Mouse (Mus musculus): ENCODE measurements at regions not wholly inside any gene's neighbourhood (a gene's known extent, or its start where the extent isn't known, plus 50 kb on each side); places are given as distances from the start of the nearest gene placed in this dataset.

- no peak for DNase-seq (ENCODE audit: low spot score)
Measured at GRCm38 (mm10) chr7:125354956-125355355, 89.5 kb upstream of the Kdm8 start.

GRCm38 (mm10) chr7:125358016-125358415, 86.5 kb upstream of the Kdm8 start:
- H3K36me3 ChIP-seq (replicated peaks; ENCODE audit: control insufficient read depth, insufficient read depth) = no peaks in the 10 kb centered on the region
- no peak overlapping the region for H3K4me3 ChIP-seq (replicated peaks; ENCODE audit: low read length)
- H3K9me3 ChIP-seq (ENCODE audit: control insufficient read depth, low read length) = no peaks in the 10 kb centered on the region
- DNase-seq (ENCODE audit: low spot score) = no peak
- no peaks in the 10 kb centered on the region for H3K27me3 ChIP-seq (ENCODE audit: control insufficient read depth, insufficient read depth, low read length)
- no peak overlapping the region for H3K4me2 ChIP-seq (replicated peaks)
- H3K9ac ChIP-seq = no peak overlapping the region
- H3K4me1 ChIP-seq (replicated peaks; ENCODE audit: control insufficient read depth, insufficient read depth, low read length) = no peaks in the 10 kb centered on the region
- ATAC-seq (ENCODE audit: low FRiP score) = no peak
- H3K27ac ChIP-seq = no peak overlapping the region
- 39% methylated on average over 4 of the region's 4 CpGs for WGBS

More at GRCm38 (mm10) chr7:125354956-125355355, 89.5 kb upstream of the Kdm8 start:
- ATAC-seq (ENCODE audit: low FRiP score) = no peak
- H3K4me3 ChIP-seq (replicated peaks; ENCODE audit: low read length) = no peak overlapping the region
- no peaks in the 10 kb centered on the region for H3K27me3 ChIP-seq (ENCODE audit: control insufficient read depth, insufficient read depth, low read length)
- no peaks in the 10 kb centered on the region for H3K36me3 ChIP-seq (replicated peaks; ENCODE audit: control insufficient read depth, insufficient read depth)
- H3K9ac ChIP-seq = no peak overlapping the region
- 47% methylated on average over 10 of the region's 10 CpGs for WGBS
- no peaks in the 10 kb centered on the region for H3K4me1 ChIP-seq (replicated peaks; ENCODE audit: control insufficient read depth, insufficient read depth, low read length)
- no peak overlapping the region for H3K4me2 ChIP-seq (replicated peaks)
- no peak overlapping the region for H3K27ac ChIP-seq
- no peaks in the 10 kb centered on the region for H3K9me3 ChIP-seq (ENCODE audit: control insufficient read depth, low read length)

GRCm38 (mm10) chr7:125383021-125383420, 61.5 kb upstream of the Kdm8 start:
- Histone ChIP-seq H3K4me3 (replicated peaks; ENCODE audit: low read length) (no peak overlapping the region), H3K9me3 (ENCODE audit: control insufficient read depth, low read length) (no peaks in the 10 kb centered on the region), H3K9ac (no peak overlapping the region), H3K36me3 (replicated peaks; ENCODE audit: control insufficient read depth, insufficient read depth) (no peaks in the 10 kb centered on the region), H3K27me3 (ENCODE audit: control insufficient read depth, insufficient read depth, low read length) (0 out of 2 replicates have a peak, but pooled peaks cover 5% of the 10 kb centered on the region), H3K27ac (no peak overlapping the region), H3K4me2 (replicated peaks) (no peak overlapping the region), H3K4me1 (replicated peaks; ENCODE audit: control insufficient read depth, insufficient read depth, low read length) (no peaks in the 10 kb centered on the region)
- no peak for ATAC-seq (ENCODE audit: low FRiP score)
- DNase-seq (ENCODE audit: low spot score) = no peak
- 72% methylated on average over 2 of the region's 2 CpGs for WGBS

- ATAC-seq (ENCODE audit: low FRiP score) = no peak
- no peak overlapping the region for H3K27ac ChIP-seq
- DNase-seq (ENCODE audit: low spot score) = no peak
- H3K4me3 ChIP-seq (replicated peaks; ENCODE audit: low read length) = no peak overlapping the region
- H3K36me3 ChIP-seq (replicated peaks; ENCODE audit: control insufficient read depth, insufficient read depth) = no peaks in the 10 kb centered on the region
- H3K4me1 ChIP-seq (replicated peaks; ENCODE audit: control insufficient read depth, insufficient read depth, low read length) = no peaks in the 10 kb centered on the region
- H3K9ac ChIP-seq = no peak overlapping the region
- no peaks in the 10 kb centered on the region for H3K9me3 ChIP-seq (ENCODE audit: control insufficient read depth, low read length)
- H3K27me3 ChIP-seq (ENCODE audit: control insufficient read depth, insufficient read depth, low read length) = 0 out of 2 replicates have a peak, but pooled peaks cover 5% of the 10 kb centered on the region
- H3K4me2 ChIP-seq (replicated peaks) = no peak overlapping the region
- WGBS = 78% methylated on average over 4 of the region's 4 CpGs
Measured at GRCm38 (mm10) chr7:125384171-125384570, 60.3 kb upstream of the Kdm8 start.

- no peaks in the 10 kb centered on the region for H3K9me3 ChIP-seq (ENCODE audit: control insufficient read depth, low read length)
- H3K4me2 ChIP-seq (replicated peaks) = peak overlapping the region; percentile 93; the same call in 1 of the 2 replicates
- no peaks in the 10 kb centered on the region for H3K36me3 ChIP-seq (replicated peaks; ENCODE audit: control insufficient read depth, insufficient read depth)
- 47% methylated on average over 3 of the region's 3 CpGs for WGBS
- H3K27ac ChIP-seq = no peak overlapping the region
- no peak overlapping the region for H3K4me3 ChIP-seq (replicated peaks; ENCODE audit: low read length)
- ATAC-seq (ENCODE audit: low FRiP score) (no peak), DNase-seq (ENCODE audit: low spot score) (no peak)
- no peak overlapping the region for H3K9ac ChIP-seq
- H3K27me3 ChIP-seq (ENCODE audit: control insufficient read depth, insufficient read depth, low read length) = 0 out of 2 replicates have a peak, but pooled peaks cover 5% of the 10 kb centered on the region
- H3K4me1 ChIP-seq (replicated peaks; ENCODE audit: control insufficient read depth, insufficient read depth, low read length) = peaks cover 4% of the 10 kb centered on the region; the same call in 1 of the 2 replicates
Measured at GRCm38 (mm10) chr7:125392536-125392935, 51.9 kb upstream of the Kdm8 start.

GRCm38 (mm10) chr7:125393228-125393627, 51.2 kb upstream of the Kdm8 start:
- Histone ChIP-seq H3K36me3 (replicated peaks; ENCODE audit: control insufficient read depth, insufficient read depth) (no peaks in the 10 kb centered on the region), H3K9me3 (ENCODE audit: control insufficient read depth, low read length) (no peaks in the 10 kb centered on the region), H3K27ac (peak overlapping the region; percentile 78), H3K4me1 (replicated peaks; ENCODE audit: control insufficient read depth, insufficient read depth, low read length) (peaks cover 4% of the 10 kb centered on the region; the same call in 1 of the 2 replicates), H3K9ac (peak overlapping the region; percentile 65), H3K4me3 (replicated peaks; ENCODE audit: low read length) (peak overlapping the region; percentile 30), H3K27me3 (ENCODE audit: control insufficient read depth, insufficient read depth, low read length) (0 out of 2 replicates have a peak, but pooled peaks cover 5% of the 10 kb centered on the region), H3K4me2 (replicated peaks) (peak overlapping the region; percentile 93)
- ATAC-seq (ENCODE audit: low FRiP score) = peak; percentile 72
- under 1% methylated on average over 16 of the region's 16 CpGs for WGBS
- DNase-seq (ENCODE audit: low spot score) = peak; percentile 24

- H3K4me2 ChIP-seq (replicated peaks) = peak overlapping the region; percentile 93
- H3K36me3 ChIP-seq (replicated peaks; ENCODE audit: control insufficient read depth, insufficient read depth) = no peaks in the 10 kb centered on the region
- DNase-seq (ENCODE audit: low spot score) (peak; percentile 98), ATAC-seq (ENCODE audit: low FRiP score) (peak; percentile 95)
- 1% methylated on average over 33 of the region's 33 CpGs for WGBS
- peak overlapping the region; percentile 78 for H3K27ac ChIP-seq
- H3K4me3 ChIP-seq (replicated peaks; ENCODE audit: low read length) = peak overlapping the region; percentile 30
- 0 out of 2 replicates have a peak, but pooled peaks cover 5% of the 10 kb centered on the region for H3K27me3 ChIP-seq (ENCODE audit: control insufficient read depth, insufficient read depth, low read length)
- H3K9ac ChIP-seq = peak overlapping the region; percentile 65
- H3K9me3 ChIP-seq (ENCODE audit: control insufficient read depth, low read length) = no peaks in the 10 kb centered on the region
- peaks cover 4% of the 10 kb centered on the region; the same call in 1 of the 2 replicates for H3K4me1 ChIP-seq (replicated peaks; ENCODE audit: control insufficient read depth, insufficient read depth, low read length)
Measured at GRCm38 (mm10) chr7:125393654-125394346, 50.7 kb upstream of the Kdm8 start.

Data from hindbrain, embryonic 14.5 days (tissue).